Mouse (Mus musculus) brain, embryonic 14.5 days (tissue): Measurements from ENCODE around the gene Apba2.

ENCODE experiments used
- CTCF ChIP-seq: fragments of 200-500 bp; IDR thresholded peaks from 2 replicates; pipeline ENCODE4 v1.5.1; 2012; ENCODE audit warnings: inconsistent platforms, mild to moderate bottlenecking, moderate library complexity, borderline replicate concordance; ENCODE audit not compliant: insufficient read depth, insufficient read length; ENCODE audit errors: extremely low read depth
- POLR2A ChIP-seq: fragments of 200-500 bp; IDR thresholded peaks from 2 replicates; pipeline ENCODE4 v1.6.1; 2012; ENCODE audit warnings: mild to moderate bottlenecking, inconsistent platforms, borderline replicate concordance; ENCODE audit not compliant: poor library complexity, insufficient read depth, insufficient read length, severe bottlenecking; ENCODE audit errors: extremely low read depth

DNA sequence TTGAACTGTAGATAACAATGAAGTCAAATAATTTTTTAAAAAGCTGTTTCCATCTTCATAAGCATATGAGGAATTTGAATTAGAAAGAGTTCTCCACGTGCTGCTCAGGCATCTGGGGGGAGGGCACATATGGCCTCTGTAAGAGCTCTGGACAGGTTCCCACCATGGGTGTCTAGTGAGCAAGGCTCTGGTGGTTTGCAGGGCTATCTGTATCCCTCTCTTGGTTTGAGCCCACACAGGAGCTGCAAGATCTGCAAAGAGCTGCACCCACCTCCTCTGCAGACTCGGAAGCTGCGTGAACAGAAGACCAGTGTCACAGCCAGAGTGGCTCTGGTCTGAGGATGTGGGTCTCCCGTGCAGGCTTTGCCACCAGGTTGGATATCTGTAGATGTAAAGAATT, 78.8 kb downstream of the Apba2 start:
- TF ChIP-seq CTCF: no peak
- TF ChIP-seq POLR2A: no peak
